Mouse (Mus musculus) effector memory CD4-positive, alpha-beta T cell, adult 7 months (primary cell): ENCODE measurements around the gene Chrna3. TPM values are rescaled to one million over a fixed set of nuclear protein-coding genes. Genes with fewer than 3 reads are reported as not detected.

Experiments used
- polyA plus RNA-seq: library from polyadenylated mRNA; unstranded; fragments of 100-300 nt; shearing (Covaris generic); gene quantifications from one replicate; pipeline ENCODE4 v1.2.1, GENCODE M21; 2017

The Chrna3 gene
- not detected for polyA plus RNA-seq

GRCm38 (mm10) chr9:55026275-55026663, at the start of gene Chrna3:
Chrna3 (minus strand) TSS chr9:55026562.

GRCm38 (mm10) chr9:55048211-55048880, 22.0 kb upstream of the Chrna3 start, which contains the start of gene Chrnb4:
Chrnb4 (minus strand) TSS chr9:55048779.

GRCm38 (mm10) chr9:54980674-54981073, 45.7 kb downstream of the Chrna3 start, which contains the start of gene Chrna5:
Chrna5 (plus strand) TSS chr9:54980880.

Other genes starting within 250 kb of the Chrna3 start
- 18.0 TPM for gene Ireb2, start 162.8 kb downstream of the Chrna3 start, polyA plus RNA-seq
- 0.38 TPM for gene Hykk, start 109.3 kb downstream of the Chrna3 start, polyA plus RNA-seq
- gene Psma4, start 75.8 kb downstream of the Chrna3 start, polyA plus RNA-seq = 121 TPM
- gene AY074887, start 75.6 kb downstream of the Chrna3 start, polyA plus RNA-seq = not detected
- gene Chrna5, start 45.7 kb downstream of the Chrna3 start, polyA plus RNA-seq = 0.41 TPM
- gene Chrnb4, start 22.2 kb upstream of the Chrna3 start, polyA plus RNA-seq = not detected
- 49.8 TPM for gene Ube2q2, start 122.3 kb upstream of the Chrna3 start, polyA plus RNA-seq
- 23.7 TPM for gene Fbxo22, start 182.4 kb upstream of the Chrna3 start, polyA plus RNA-seq